Mouse (Mus musculus): ENCODE data around the gene Hbb-bs.

DNA sequence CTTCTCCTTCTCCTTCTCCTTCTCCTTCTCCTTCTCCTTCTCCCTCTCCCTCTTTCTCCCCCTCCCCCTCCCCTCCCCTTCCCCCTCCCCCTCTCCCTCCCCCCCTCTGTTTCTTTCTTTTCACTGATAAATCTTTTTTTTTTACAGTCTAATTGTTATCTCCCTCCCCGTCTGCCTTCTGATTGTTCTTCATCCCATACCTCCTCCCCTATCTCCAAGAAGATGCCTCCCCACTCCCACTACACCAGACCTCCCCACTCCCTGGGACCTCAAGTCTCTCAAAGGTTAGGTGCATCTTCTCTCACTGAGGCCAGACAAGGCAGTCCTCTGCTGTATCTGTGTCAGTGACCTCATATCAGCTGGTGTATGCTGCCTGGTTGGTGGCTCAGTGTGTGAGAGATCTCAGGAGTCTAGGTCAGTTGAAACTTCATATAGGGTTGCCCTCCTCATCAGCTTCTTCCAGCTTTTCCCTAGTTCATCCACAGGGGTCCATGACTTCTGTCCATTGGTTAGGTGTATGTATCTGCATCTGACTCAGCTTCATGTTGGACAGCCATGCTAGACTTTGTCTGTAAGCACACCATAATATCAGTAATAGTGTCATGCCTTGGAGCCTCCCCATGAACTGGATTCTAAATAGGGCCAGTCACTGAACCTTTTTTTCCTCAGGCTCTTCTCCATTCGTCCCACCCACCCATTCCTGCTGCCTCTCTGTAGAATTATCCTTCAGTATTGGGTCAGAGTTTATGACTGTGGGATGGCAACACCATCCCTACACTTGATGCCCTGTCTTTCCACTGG lies 16.8 kb upstream of the Hbb-bs start:
- TF ChIP-seq POLR2A (IDR thresholded peaks at IDR 0.05; ENCODE audit: borderline replicate concordance, extremely low read depth, insufficient read depth, insufficient read length, poor library complexity, severe bottlenecking) (no peak), CTCF (IDR thresholded peaks at IDR 0.05; ENCODE audit: borderline replicate concordance, extremely low read depth, insufficient read depth, insufficient read length) (no peak)
